Mouse (Mus musculus) urinary bladder, postnatal 0 days (tissue): ENCODE measurements around the gene Wdr53. TPM values are rescaled to one million over a fixed set of nuclear protein-coding genes. Genes with fewer than 3 reads are reported as not detected.

Source experiments
- microRNA counts: library from miRNA; unstranded; fragments of <30 nt; microRNA quantifications from one replicate; lab custom pipeline; 2016
- microRNA-seq: library from miRNA; unstranded; fragments of <30 nt; microRNA quantifications from one replicate; pipeline ENCODE4, GENCODE M21; 2016
- polyA plus RNA-seq: library from polyadenylated mRNA; unstranded; fragments of >200 nt; fragmentation: Nextera tagmentation; extraction: Ambion mirVana; gene quantifications from 2 replicates; pipeline ENCODE4 v1.2.1, GENCODE M21; 2015

The Wdr53 gene
- 11.9 and 13.8 TPM in 2 replicates for polyA plus RNA-seq

DNA sequence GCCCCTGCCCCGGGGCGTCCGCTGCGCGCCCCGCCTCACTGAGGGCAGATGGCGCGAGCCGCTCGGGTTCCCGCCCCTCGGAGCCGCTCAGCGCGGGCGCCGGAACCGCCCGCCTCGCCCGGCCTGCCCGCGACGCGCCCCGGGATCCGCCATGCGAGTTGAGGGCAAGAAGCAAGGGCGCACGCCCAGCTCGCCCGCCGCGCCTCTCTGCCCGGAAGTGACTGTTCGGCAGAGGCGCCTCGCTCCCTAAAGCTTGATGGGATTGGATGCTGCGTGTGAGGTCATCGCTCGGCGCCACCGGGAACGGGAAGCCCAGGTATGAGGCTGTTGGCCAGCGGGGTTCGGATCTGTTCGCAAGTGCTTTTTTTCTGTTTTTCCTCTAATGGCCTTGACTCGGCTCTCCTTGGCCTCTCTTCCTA lies at the start of gene Wdr53, which contains the start of gene Fbxo45:
Gene Wdr53, plus strand, starts transcription at position 276 of the 419 bp plus-strand sequence.
Gene Fbxo45, minus strand, starts transcription at position 207 of the 419 bp plus-strand sequence.

GRCm38 (mm10) chr16:32271291-32271690 lies 24.3 kb downstream of the Wdr53 start, which contains the start of gene Smco1:
Gene Smco1, plus strand, starts transcription at chr16:32271468.

GRCm38 (mm10) chr16:32277308-32278256 lies 30.6 kb downstream of the Wdr53 start, which contains the start of gene Rnf168:
Gene Rnf168, plus strand, starts transcription at chr16:32277459.

MicroRNA genes within 50 kb of the gene (microRNA counts, 519-probe panel; counts per million panel counts)
- 392 counts per million, percentile 1 among the panel's probes with 10 or more counts for microRNA mmu-miR-1946a (lab: Ali Mortazavi, UCI)

Small RNAs within 50 kb of the gene (microRNA-seq; reads per million reads assigned to microRNA genes)
- not detected for gene Mir1946a

Other genes with a start within 250 kb of the Wdr53 start
- gene Senp5, start 243.9 kb upstream of the Wdr53 start, polyA plus RNA-seq = 7.5 and 9.4 TPM in 2 replicates
- 32.3 and 38.3 TPM in 2 replicates for gene Pak2, start 167.9 kb upstream of the Wdr53 start, polyA plus RNA-seq
- 68.3 and 74.3 TPM in 2 replicates for gene Pigx, start 147.5 kb upstream of the Wdr53 start, polyA plus RNA-seq
- gene Cep19, start 147.4 kb upstream of the Wdr53 start, polyA plus RNA-seq = 11.6 and 12.2 TPM in 2 replicates
- 13.7 and 16.6 TPM in 2 replicates for gene Nrros, start 81.6 kb upstream of the Wdr53 start, polyA plus RNA-seq
- gene Bex6, start 67.4 kb upstream of the Wdr53 start, polyA plus RNA-seq = not detected in 2 replicates
- gene Fbxo45, start 69 bp upstream of the Wdr53 start, polyA plus RNA-seq = 5.7 and 7.4 TPM in 2 replicates
- not detected in 2 replicates for gene Smco1, start 24.2 kb downstream of the Wdr53 start, polyA plus RNA-seq
- 15.5 and 18.5 TPM in 2 replicates for gene Rnf168, start 30.2 kb downstream of the Wdr53 start, polyA plus RNA-seq
- 6.7 and 10.8 TPM in 2 replicates for gene Ubxn7, start 85.0 kb downstream of the Wdr53 start, polyA plus RNA-seq
- gene Tm4sf19, start 153.3 kb downstream of the Wdr53 start, polyA plus RNA-seq = not detected in 2 replicates
- 36.2 and 36.6 TPM in 2 replicates for gene Tctex1d2, start 172.5 kb downstream of the Wdr53 start, polyA plus RNA-seq
- gene Pcyt1a, start 183.7 kb downstream of the Wdr53 start, polyA plus RNA-seq = 29.8 and 36.1 TPM in 2 replicates
- gene Slc51a, start 240.7 kb downstream of the Wdr53 start, polyA plus RNA-seq = 0.35 and 0.55 TPM in 2 replicates
- gene Zdhhc19, start 249.0 kb downstream of the Wdr53 start, polyA plus RNA-seq = not detected in 2 replicates